Mouse (Mus musculus): Measurements from ENCODE around the gene Otx2.

GRCm38 (mm10) chr14:48661646-48662567 is 11.7 kb downstream of the Otx2 start:
- TF ChIP-seq CTCF (IDR thresholded peaks at IDR 0.05; ENCODE audit: low read depth, low read length) (no peak), POLR2A (IDR thresholded peaks at IDR 0.05; ENCODE audit: insufficient read depth, low read length) (no peak), EP300 (IDR thresholded peaks at IDR 0.05; ENCODE audit: insufficient read depth, low read depth, low read length) (no peak)
